Mouse (Mus musculus): ENCODE results near the gene Krtap28-10. TPM values are rescaled to one million over a fixed set of nuclear protein-coding genes. Genes with fewer than 3 reads are reported as not detected.

Gene Krtap28-10
- polyA plus RNA-seq, 1 experiment: not detected

DNA sequence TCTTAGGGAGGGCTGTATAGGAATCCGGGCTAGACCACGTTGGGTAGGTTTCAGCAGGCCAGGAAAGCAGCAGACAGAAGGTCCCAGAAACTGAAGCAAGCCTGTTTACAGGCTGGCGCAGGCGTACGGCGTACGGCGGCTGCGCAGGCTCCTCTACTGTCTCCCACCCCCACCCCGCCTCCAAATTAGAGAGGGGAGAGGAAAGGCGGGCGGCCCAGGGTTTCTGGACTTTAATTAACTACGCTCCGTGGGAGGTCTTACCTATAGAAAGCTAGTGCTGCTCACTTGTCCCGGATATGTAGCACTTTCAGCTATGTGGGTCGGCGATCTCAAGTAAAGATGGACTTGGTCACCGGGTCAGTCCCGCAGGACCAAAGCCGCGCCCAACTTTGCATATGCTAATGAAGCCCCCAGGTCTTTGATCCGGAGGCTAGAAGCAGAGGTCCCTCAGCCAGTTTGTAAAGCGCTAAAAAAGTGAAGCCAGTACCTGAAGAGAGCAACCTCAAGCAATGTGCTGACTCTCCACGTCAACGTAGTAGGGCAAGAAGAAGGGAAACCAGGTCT lies 4.1 kb downstream of the Krtap28-10 start, which contains the start of gene Slc19a3:
TSS of gene Slc19a3 (minus strand) at position 340 of the 564 bp plus-strand sequence.
- peak within 1 kb of the TSS; percentile 66 for H3K27ac ChIP-seq (ENCODE audit: insufficient read depth, low read depth, low read length)
- WGBS: 2% methylated on average over 25 of the region's 25 CpGs
- peak; percentile 66 for DNase-seq

DNA sequence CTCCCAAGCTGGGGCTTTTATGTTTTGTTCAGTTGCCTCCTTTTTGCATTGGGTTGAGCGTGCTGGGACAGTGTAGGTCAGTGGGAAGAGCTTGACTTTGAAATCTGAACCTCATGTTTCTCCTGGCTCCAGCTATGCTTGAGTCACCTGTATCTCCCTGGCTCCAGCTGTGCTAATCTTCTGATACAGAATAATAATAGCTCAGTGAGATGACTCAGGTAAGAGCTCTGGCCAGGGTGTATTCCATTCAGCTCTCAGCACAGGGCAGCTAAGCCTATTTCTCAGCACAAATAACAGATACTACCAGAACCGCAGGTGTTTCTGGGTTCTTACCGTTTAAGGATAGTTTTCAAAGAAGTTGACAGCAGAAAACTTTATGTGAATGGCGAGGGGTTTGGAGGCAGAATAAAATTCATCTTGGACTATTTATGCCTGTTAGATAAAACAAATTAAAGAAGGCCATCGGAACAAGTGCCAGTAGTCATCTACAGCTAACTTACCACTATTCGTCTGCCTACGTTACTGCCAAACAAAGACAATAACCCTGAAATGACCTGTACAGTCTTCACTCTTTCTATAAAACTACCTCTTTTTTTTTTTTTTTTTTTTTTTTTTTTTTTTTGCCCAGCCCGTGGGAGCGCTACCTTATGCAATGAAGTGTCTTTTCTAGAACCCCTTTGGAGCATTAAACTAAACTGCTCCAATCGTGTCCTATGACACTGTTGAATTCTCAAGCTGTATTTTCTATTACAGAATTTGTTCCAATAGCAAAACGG lies 5.2 kb downstream of the Krtap28-10 start:
- Histone ChIP-seq H3K27me3 (replicated peaks; ENCODE audit: control insufficient read depth, insufficient read depth, low read length) (no peaks in the 10 kb centered on the region), H3K4me1 (ENCODE audit: control insufficient read depth, insufficient read depth, low read length) (peaks cover 9% of the 10 kb centered on the region), H3K27ac (ENCODE audit: insufficient read depth, low read depth, low read length) (no peak overlapping the region), H3K36me3 (ENCODE audit: control insufficient read depth, insufficient read depth, low read length) (no peaks in the 10 kb centered on the region), H3K4me3 (ENCODE audit: insufficient read depth, low read depth, low read length) (no peak overlapping the region)
- no peak for TF ChIP-seq POLR2A (IDR thresholded peaks at IDR 0.05; ENCODE audit: low read depth, low read length)
- TF ChIP-seq CTCF (conservative IDR thresholded peaks at IDR 0.05; ENCODE audit: insufficient read depth, insufficient read length, low read depth, low read length): no peak
- WGBS: 79% methylated on average over 11 of the region's 11 CpGs
- DNase-seq: no peak

More for the DNA sequence above, 4.1 kb downstream of the Krtap28-10 start, which contains the start of gene Slc19a3:
- TF ChIP-seq CTCF (conservative IDR thresholded peaks at IDR 0.05; ENCODE audit: insufficient read depth, insufficient read length, low read depth, low read length) (no peak), POLR2A (IDR thresholded peaks at IDR 0.05; ENCODE audit: low read depth, low read length) (no peak)
- Histone ChIP-seq H3K36me3 (ENCODE audit: control insufficient read depth, insufficient read depth, low read length) (no peaks in the 10 kb centered on the region), H3K4me3 (ENCODE audit: insufficient read depth, low read depth, low read length) (peak within 1 kb of the TSS; percentile 54), H3K4me1 (ENCODE audit: control insufficient read depth, insufficient read depth, low read length) (peaks cover 4% of the 10 kb centered on the region; the same call in 1 of the 2 replicates), H3K27me3 (replicated peaks; ENCODE audit: control insufficient read depth, insufficient read depth, low read length) (no peaks in the 10 kb centered on the region)

DNA sequence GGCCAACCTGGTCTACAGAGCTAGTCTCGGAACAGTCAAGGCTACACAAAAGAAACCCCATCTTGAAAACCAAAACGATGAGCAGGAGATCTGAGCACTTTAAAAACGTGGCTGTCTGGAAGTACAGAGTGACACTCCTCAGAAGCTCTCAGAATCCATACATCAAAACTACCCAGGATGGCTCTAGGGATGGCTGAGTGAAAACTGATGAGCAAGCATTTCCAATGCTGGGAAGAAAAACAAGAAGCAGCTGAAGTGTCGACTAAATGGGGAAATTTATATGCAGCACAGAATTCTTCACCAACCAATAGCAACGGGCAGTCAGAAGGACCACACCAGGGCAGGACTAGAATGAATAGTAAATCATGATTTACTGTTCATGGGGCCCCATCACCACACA lies 7.8 kb downstream of the Krtap28-10 start:
- Histone ChIP-seq H3K4me1 (ENCODE audit: control insufficient read depth, insufficient read depth, low read length) (peaks cover 10% of the 10 kb centered on the region), H3K36me3 (ENCODE audit: control insufficient read depth, insufficient read depth, low read length) (no peaks in the 10 kb centered on the region), H3K27me3 (replicated peaks; ENCODE audit: control insufficient read depth, insufficient read depth, low read length) (no peaks in the 10 kb centered on the region), H3K27ac (ENCODE audit: insufficient read depth, low read depth, low read length) (no peak overlapping the region), H3K4me3 (ENCODE audit: insufficient read depth, low read depth, low read length) (no peak overlapping the region)
- WGBS: 51% methylated on average over 5 of the region's 5 CpGs
- no peak for TF ChIP-seq POLR2A (IDR thresholded peaks at IDR 0.05; ENCODE audit: low read depth, low read length)
- TF ChIP-seq CTCF (conservative IDR thresholded peaks at IDR 0.05; ENCODE audit: insufficient read depth, insufficient read length, low read depth, low read length): no peak
- no peak for DNase-seq

DNA sequence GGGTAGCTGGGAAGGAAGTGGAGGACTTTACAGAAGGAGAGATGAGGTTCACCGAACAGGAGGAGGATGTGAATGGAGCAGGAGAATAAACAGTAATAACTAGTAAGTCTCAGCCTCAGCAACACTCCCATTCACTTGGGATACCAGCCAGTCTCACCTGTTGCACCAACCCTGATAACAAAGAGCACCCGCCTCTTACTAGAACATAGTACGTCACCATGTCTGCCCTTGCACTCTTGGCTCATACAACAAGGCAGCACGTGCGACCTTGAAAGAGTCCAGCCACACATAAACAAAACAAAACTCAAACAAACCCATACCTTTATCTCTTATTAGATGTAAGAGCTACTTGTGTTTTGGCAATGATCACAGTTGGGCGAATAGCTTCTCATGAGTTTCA lies 9.8 kb downstream of the Krtap28-10 start:
- Histone ChIP-seq H3K27ac (ENCODE audit: insufficient read depth, low read depth, low read length) (no peak overlapping the region; the same call in 1 of the 2 replicates), H3K36me3 (ENCODE audit: control insufficient read depth, insufficient read depth, low read length) (no peaks in the 10 kb centered on the region), H3K27me3 (replicated peaks; ENCODE audit: control insufficient read depth, insufficient read depth, low read length) (no peaks in the 10 kb centered on the region), H3K4me1 (ENCODE audit: control insufficient read depth, insufficient read depth, low read length) (peaks cover 6% of the 10 kb centered on the region), H3K4me3 (ENCODE audit: insufficient read depth, low read depth, low read length) (no peak overlapping the region)
- 77% methylated on average over 6 of the region's 6 CpGs for WGBS
- TF ChIP-seq CTCF (conservative IDR thresholded peaks at IDR 0.05; ENCODE audit: insufficient read depth, insufficient read length, low read depth, low read length) (no peak), POLR2A (IDR thresholded peaks at IDR 0.05; ENCODE audit: low read depth, low read length) (no peak)
- DNase-seq: no peak

DNA sequence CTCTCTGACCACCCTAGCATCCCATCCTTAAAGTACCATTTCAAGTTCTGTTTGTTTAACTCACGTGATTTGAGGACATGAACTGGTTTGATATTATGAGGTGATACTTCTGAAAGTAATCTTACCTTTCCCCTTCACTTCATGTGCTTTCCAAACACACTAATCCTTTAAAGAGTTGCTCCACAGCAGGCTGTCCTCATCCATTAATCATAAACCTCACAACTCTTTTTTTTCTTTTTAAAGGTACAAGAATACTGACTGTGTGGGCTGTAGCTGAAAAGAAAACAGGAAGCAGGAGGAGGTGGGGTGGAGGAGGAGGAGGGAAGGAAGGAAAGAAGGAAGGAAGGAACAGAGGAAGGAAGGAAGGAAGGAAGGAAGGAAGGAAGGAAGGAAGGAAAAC lies 10.3 kb downstream of the Krtap28-10 start:
- no peaks in the 10 kb centered on the region for H3K36me3 ChIP-seq (ENCODE audit: control insufficient read depth, insufficient read depth, low read length)
- no peak overlapping the region for H3K4me3 ChIP-seq (ENCODE audit: insufficient read depth, low read depth, low read length)
- no peaks in the 10 kb centered on the region for H3K27me3 ChIP-seq (replicated peaks; ENCODE audit: control insufficient read depth, insufficient read depth, low read length)
- peak; percentile 36 for DNase-seq
- WGBS: 28% methylated on average over 1 of the region's 1 CpGs
- no peak for TF ChIP-seq POLR2A (IDR thresholded peaks at IDR 0.05; ENCODE audit: low read depth, low read length)
- TF ChIP-seq CTCF (conservative IDR thresholded peaks at IDR 0.05; ENCODE audit: insufficient read depth, insufficient read length, low read depth, low read length): no peak
- no peak overlapping the region; the same call in 1 of the 2 replicates for H3K27ac ChIP-seq (ENCODE audit: insufficient read depth, low read depth, low read length)
- H3K4me1 ChIP-seq (ENCODE audit: control insufficient read depth, insufficient read depth, low read length): peaks cover 6% of the 10 kb centered on the region

DNA sequence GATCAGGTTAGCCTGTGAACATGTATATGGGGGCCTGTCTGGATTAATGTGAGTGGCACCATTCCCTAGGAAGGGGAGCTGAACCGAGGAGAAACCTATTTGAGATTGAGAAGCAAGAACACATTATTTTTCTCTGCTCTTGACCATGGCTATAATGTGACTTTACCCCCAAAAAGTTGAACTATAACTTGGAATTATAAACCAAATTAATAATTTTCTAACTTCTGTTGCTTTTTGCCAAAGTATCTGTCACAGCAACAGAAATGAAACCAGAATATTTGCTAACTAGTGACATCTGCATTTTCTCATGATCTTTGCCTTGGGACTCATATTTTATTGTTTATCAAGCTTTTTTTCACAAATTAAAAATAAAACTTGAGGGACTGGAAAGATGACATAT lies 25.7 kb downstream of the Krtap28-10 start:
- H3K4me1 ChIP-seq (ENCODE audit: control insufficient read depth, insufficient read depth, low read length): 0 out of 2 replicates have a peak, but pooled peaks cover 2% of the 10 kb centered on the region
- H3K36me3 ChIP-seq (ENCODE audit: control insufficient read depth, insufficient read depth, low read length): no peaks in the 10 kb centered on the region; the same call in 1 of the 2 replicates
- 43% methylated on average over 1 of the region's 1 CpGs for WGBS
- TF ChIP-seq POLR2A (IDR thresholded peaks at IDR 0.05; ENCODE audit: low read depth, low read length): no peak
- no peak for TF ChIP-seq CTCF (conservative IDR thresholded peaks at IDR 0.05; ENCODE audit: insufficient read depth, insufficient read length, low read depth, low read length)
- DNase-seq: peak; percentile 58
- H3K27ac ChIP-seq (ENCODE audit: insufficient read depth, low read depth, low read length): peak overlapping the region; percentile 71
- H3K27me3 ChIP-seq (replicated peaks; ENCODE audit: control insufficient read depth, insufficient read depth, low read length): no peaks in the 10 kb centered on the region
- no peak overlapping the region for H3K4me3 ChIP-seq (ENCODE audit: insufficient read depth, low read depth, low read length)

DNA sequence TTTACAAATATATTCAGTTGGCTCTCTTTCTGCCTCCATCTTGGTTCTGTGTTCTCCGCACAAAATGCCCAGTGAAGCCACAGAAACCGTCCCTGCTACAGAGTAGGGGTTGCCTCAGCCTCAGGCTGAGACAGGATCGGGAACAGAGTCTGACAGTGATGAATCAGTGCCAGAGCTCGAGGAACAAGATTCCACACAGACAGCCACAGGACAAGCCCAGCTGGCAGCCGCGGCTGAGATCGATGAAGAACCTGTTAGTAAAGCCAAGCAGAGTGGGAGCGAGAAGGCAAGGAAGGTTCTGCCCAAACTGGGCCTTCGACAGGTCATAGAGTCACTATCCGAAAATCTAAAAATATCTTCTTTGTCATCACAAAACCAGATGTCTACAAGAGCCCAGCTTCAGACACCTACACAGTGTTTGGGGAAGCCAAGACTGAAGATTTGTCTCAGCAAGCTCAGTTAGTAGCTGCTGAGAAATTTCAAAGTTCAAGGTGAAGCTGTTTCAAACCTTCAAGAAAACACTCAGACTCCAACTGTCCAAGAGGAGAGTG lies 26.9 kb downstream of the Krtap28-10 start:
- 73% methylated on average over 10 of the region's 10 CpGs for WGBS
- Histone ChIP-seq H3K4me1 (ENCODE audit: control insufficient read depth, insufficient read depth, low read length) (0 out of 2 replicates have a peak, but pooled peaks cover 2% of the 10 kb centered on the region), H3K27ac (ENCODE audit: insufficient read depth, low read depth, low read length) (peak overlapping the region; percentile 31; the same call in 1 of the 2 replicates), H3K36me3 (ENCODE audit: control insufficient read depth, insufficient read depth, low read length) (no peaks in the 10 kb centered on the region; the same call in 1 of the 2 replicates), H3K4me3 (ENCODE audit: insufficient read depth, low read depth, low read length) (no peak overlapping the region), H3K27me3 (replicated peaks; ENCODE audit: control insufficient read depth, insufficient read depth, low read length) (no peaks in the 10 kb centered on the region)
- DNase-seq: peak; percentile 45
- TF ChIP-seq POLR2A (IDR thresholded peaks at IDR 0.05; ENCODE audit: low read depth, low read length) (no peak), CTCF (conservative IDR thresholded peaks at IDR 0.05; ENCODE audit: insufficient read depth, insufficient read length, low read depth, low read length) (no peak)

Data from kidney, adult 2 months (tissue).